Mouse (Mus musculus): ENCODE results near the gene Lrig1. TPM values are rescaled to one million over a fixed set of nuclear protein-coding genes. Genes with fewer than 3 reads are reported as not detected.
A peak's percentile ranks its signal among the peaks of the same experiment; 100 is the strongest.

Gene Lrig1
- polyA plus RNA-seq, 1 experiment from 2014 or later: 13.4 TPM

GRCm38 (mm10) chr6:94649637-94650036 lies 50.3 kb downstream of the Lrig1 start:
- 67% methylated on average over 1 of the region's 1 CpGs for WGBS
- Histone ChIP-seq H3K27me3 (ENCODE audit: low read depth, poor library complexity, severe bottlenecking) (no peaks in the 10 kb centered on the region), H3K9me3 (replicated peaks) (no peaks in the 10 kb centered on the region), H3K4me1 (peaks cover 60% of the 10 kb centered on the region), H3K4me3 (no peak overlapping the region), H3K36me3 (peaks cover 19% of the 10 kb centered on the region), H3K27ac (replicated peaks) (no peak overlapping the region)
- DNase-seq (ENCODE audit: low spot score): no peak

DNA sequence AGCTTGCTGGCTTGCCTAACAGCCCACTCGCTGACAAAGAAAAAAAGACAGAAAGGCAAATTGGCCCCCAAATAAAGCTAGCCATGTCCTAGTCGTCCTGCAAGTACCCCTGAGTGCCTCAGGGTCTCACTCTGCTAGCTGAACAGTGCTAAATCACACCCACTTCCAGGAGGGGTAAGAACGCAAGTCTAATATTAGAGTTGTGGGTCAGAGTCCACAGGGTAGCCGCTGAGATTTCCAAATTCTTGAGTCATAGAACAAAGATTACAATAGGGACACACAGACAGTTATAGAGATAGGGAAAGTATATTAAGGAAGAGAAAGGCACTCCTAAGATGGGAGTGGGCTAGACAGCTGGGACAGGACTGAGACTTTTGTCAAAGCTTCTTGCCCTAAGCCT lies 51.5 kb downstream of the Lrig1 start:
- Histone ChIP-seq H3K27me3 (ENCODE audit: low read depth, poor library complexity, severe bottlenecking) (no peaks in the 10 kb centered on the region), H3K27ac (replicated peaks) (peak overlapping the region; percentile 79), H3K9me3 (replicated peaks) (no peaks in the 10 kb centered on the region), H3K4me3 (no peak overlapping the region), H3K4me1 (peaks cover 62% of the 10 kb centered on the region), H3K36me3 (peaks cover 14% of the 10 kb centered on the region)
- no peak for DNase-seq (ENCODE audit: low spot score)
- WGBS: 52% methylated on average over 4 of the region's 4 CpGs

DNA sequence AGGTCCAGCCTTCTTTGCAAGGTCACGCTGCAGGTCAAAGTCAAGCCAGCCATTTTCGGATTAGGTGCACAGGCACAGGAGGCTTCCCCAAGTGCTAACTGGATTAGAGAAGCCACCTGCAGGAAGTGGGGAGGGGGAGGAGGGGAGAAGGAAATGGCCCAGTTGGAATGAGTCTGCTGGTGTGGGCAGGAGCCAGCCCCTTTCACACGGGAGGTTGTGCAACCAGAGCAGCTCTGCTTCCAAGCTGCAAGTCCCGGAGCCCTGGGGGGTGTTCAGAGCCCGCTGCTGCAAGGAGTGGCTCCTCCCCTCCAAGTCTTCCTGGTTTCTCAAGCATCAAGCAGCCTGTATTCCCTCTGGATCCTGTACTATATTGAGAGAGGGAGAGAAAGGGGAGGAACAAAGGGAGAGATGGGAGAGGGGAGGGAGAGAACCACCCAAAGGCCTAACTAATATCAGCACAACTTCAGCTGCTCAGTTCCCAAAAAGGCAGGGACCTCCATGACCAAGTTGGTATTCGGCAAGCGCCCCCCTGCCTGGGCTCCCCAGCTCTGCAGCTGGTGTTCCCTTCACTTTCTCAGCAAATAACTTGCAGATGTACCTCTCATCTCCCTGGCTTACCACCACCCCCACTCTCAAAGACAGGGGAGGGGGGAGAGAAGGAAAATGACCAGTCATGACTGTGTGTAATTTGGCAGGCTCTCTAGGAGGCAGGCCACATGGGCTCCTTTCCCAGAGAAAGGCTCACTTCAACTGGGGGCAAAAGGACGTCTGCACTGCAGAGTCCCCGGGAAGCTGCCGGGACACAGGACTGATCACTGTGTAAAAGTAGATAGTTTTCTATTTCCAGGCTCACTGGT lies 52.2 kb downstream of the Lrig1 start:
- H3K9me3 ChIP-seq (replicated peaks): no peaks in the 10 kb centered on the region
- peaks cover 60% of the 10 kb centered on the region for H3K4me1 ChIP-seq
- peak overlapping the region; percentile 79 for H3K27ac ChIP-seq (replicated peaks)
- 20% methylated on average over 10 of the region's 10 CpGs for WGBS
- peak; percentile 40 for DNase-seq (ENCODE audit: low spot score)
- H3K4me3 ChIP-seq: no peak overlapping the region
- H3K27me3 ChIP-seq (ENCODE audit: low read depth, poor library complexity, severe bottlenecking): no peaks in the 10 kb centered on the region
- H3K36me3 ChIP-seq: peaks cover 17% of the 10 kb centered on the region

DNA sequence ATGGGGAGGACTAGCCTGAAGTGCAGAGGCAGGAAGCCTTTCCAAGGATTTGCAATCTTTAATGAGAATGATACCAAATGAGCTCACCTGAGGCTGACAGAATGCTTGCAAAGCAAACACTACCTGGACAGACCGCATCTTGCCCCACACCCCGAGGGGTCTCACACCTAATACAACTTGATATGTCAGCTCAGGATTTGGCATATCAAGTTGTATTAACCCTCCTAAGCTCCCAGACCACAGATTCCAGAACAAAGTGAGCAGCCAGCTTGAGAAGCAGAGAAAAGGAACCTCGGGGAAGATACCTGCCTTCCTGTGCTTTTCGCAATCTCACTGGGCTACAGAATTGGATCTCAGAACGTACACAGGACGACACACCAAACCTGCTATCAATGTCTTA lies 53.1 kb downstream of the Lrig1 start:
- H3K27ac ChIP-seq (replicated peaks): peak overlapping the region; percentile 64; the same call in 1 of the 2 replicates

GRCm38 (mm10) chr6:94646274-94646863 lies 53.6 kb downstream of the Lrig1 start:
- 75% methylated on average over 6 of the region's 6 CpGs for WGBS
- no peak for DNase-seq (ENCODE audit: low spot score)
- Histone ChIP-seq H3K4me3 (no peak overlapping the region), H3K36me3 (peaks cover 12% of the 10 kb centered on the region; the same call in 1 of the 2 replicates), H3K4me1 (peaks cover 50% of the 10 kb centered on the region), H3K9me3 (replicated peaks) (no peaks in the 10 kb centered on the region), H3K27ac (replicated peaks) (peak overlapping the region; percentile 64), H3K27me3 (ENCODE audit: low read depth, poor library complexity, severe bottlenecking) (no peaks in the 10 kb centered on the region)

More for the DNA sequence above, 53.1 kb downstream of the Lrig1 start:
- no peak for DNase-seq (ENCODE audit: low spot score)
- H3K4me3 ChIP-seq: no peak overlapping the region
- no peaks in the 10 kb centered on the region for H3K27me3 ChIP-seq (ENCODE audit: low read depth, poor library complexity, severe bottlenecking)
- H3K9me3 ChIP-seq (replicated peaks): no peaks in the 10 kb centered on the region
- peaks cover 16% of the 10 kb centered on the region for H3K36me3 ChIP-seq
- peaks cover 51% of the 10 kb centered on the region for H3K4me1 ChIP-seq
- 78% methylated on average over 6 of the region's 6 CpGs for WGBS

- Histone ChIP-seq H3K36me3 (peaks cover 11% of the 10 kb centered on the region; the same call in 1 of the 2 replicates), H3K9me3 (replicated peaks) (no peaks in the 10 kb centered on the region), H3K4me3 (no peak overlapping the region), H3K27ac (replicated peaks) (no peak overlapping the region), H3K4me1 (peaks cover 52% of the 10 kb centered on the region), H3K27me3 (ENCODE audit: low read depth, poor library complexity, severe bottlenecking) (no peaks in the 10 kb centered on the region)
- WGBS: 63% methylated on average over 4 of the region's 4 CpGs
- no peak for DNase-seq (ENCODE audit: low spot score)
Measured at GRCm38 (mm10) chr6:94645723-94646122, 54.2 kb downstream of the Lrig1 start.

DNA sequence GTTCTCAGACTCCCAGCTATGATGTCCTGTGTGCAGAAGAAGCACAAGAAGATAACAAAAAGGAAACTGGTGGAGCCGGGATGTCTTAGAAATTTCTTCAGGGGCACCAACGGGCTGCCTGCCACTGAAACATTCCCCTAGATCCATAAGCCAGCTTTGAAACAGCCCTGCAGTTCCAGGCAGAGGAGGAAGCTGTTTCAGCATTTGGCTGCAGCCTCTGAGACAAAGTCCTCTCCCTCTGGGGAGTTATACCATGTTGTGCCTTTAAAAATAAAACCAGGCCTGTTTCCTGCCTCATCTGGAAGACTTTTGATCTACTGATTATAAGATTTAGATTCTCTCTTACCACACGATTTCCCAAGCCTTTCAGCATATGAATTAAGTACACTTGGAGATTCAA lies 55.3 kb downstream of the Lrig1 start:
- DNase-seq (ENCODE audit: low spot score): no peak
- WGBS: 87% methylated on average over 3 of the region's 3 CpGs
- Histone ChIP-seq H3K9me3 (replicated peaks) (no peaks in the 10 kb centered on the region), H3K4me1 (peaks cover 49% of the 10 kb centered on the region), H3K27ac (replicated peaks) (no peak overlapping the region), H3K36me3 (peaks cover 11% of the 10 kb centered on the region; the same call in 1 of the 2 replicates), H3K27me3 (ENCODE audit: low read depth, poor library complexity, severe bottlenecking) (no peaks in the 10 kb centered on the region), H3K4me3 (no peak overlapping the region)

- 84% methylated on average over 2 of the region's 2 CpGs for WGBS
- H3K27ac ChIP-seq (replicated peaks): no peak overlapping the region
- no peaks in the 10 kb centered on the region for H3K9me3 ChIP-seq (replicated peaks)
- H3K4me3 ChIP-seq: no peak overlapping the region
- peaks cover 43% of the 10 kb centered on the region for H3K4me1 ChIP-seq
- DNase-seq (ENCODE audit: low spot score): no peak
- H3K36me3 ChIP-seq: peaks cover 11% of the 10 kb centered on the region; the same call in 1 of the 2 replicates
- H3K27me3 ChIP-seq (ENCODE audit: low read depth, poor library complexity, severe bottlenecking): no peaks in the 10 kb centered on the region
Measured at GRCm38 (mm10) chr6:94643989-94644388, 56.0 kb downstream of the Lrig1 start.

- H3K36me3 ChIP-seq: peaks cover 11% of the 10 kb centered on the region; the same call in 1 of the 2 replicates
- no peak overlapping the region for H3K27ac ChIP-seq (replicated peaks)
- 85% methylated on average over 1 of the region's 1 CpGs for WGBS
- peaks cover 27% of the 10 kb centered on the region for H3K4me1 ChIP-seq
- no peak for DNase-seq (ENCODE audit: low spot score)
- H3K4me3 ChIP-seq: no peak overlapping the region
- no peaks in the 10 kb centered on the region for H3K27me3 ChIP-seq (ENCODE audit: low read depth, poor library complexity, severe bottlenecking)
- H3K9me3 ChIP-seq (replicated peaks): no peaks in the 10 kb centered on the region
Measured at GRCm38 (mm10) chr6:94642048-94642447, 57.9 kb downstream of the Lrig1 start.

DNA sequence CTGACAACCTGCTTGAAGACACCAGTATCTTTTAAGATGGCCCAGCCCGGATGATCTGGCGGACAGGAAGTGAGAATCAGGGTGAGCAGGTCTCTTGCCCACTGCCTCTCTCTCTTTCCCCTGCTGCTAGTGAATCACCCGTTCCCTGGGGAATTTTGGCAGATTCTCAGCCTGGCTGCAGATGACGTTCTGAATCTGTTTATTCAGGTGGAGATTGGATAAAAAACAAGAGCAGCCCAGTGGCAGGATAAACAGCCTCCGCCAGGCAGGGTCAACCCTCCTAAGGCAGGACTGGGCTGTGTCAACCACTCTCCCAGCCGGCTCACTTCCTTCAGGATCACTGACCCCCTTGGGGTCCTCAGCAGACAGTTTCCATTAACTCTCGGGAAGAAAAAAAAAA lies 59.7 kb downstream of the Lrig1 start:
- peak; percentile 21 for DNase-seq (ENCODE audit: low spot score)
- H3K27ac ChIP-seq (replicated peaks): peak overlapping the region; percentile 13; the same call in 1 of the 2 replicates

DNA sequence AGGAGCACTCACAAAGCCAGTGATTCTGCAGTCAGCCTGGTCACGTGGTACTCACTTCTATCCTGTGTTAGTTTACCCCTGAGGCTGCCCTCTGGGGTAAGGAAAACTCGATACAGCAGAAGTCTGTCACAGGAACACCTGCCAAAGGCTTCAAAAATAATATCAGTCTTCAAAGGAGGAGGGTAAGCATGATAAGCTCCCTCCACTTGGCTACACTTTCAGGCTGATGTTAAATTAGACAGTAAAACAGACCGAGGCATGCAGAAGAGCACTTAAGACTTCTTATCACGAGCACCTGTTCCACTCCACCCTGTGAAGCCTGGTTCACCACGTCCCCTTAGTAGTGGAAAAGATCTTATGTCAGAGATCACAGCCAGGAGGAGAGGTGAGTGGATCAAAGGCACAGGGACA lies 62.9 kb downstream of the Lrig1 start:
- no peak for DNase-seq (ENCODE audit: low spot score)
- Histone ChIP-seq H3K4me3 (no peak overlapping the region), H3K36me3 (no peaks in the 10 kb centered on the region), H3K4me1 (peaks cover 56% of the 10 kb centered on the region), H3K27ac (replicated peaks) (peak overlapping the region; percentile 39; the same call in 1 of the 2 replicates), H3K9me3 (replicated peaks) (no peaks in the 10 kb centered on the region), H3K27me3 (ENCODE audit: low read depth, poor library complexity, severe bottlenecking) (no peaks in the 10 kb centered on the region)
- 78% methylated on average over 5 of the region's 5 CpGs for WGBS

More for the DNA sequence above, 59.7 kb downstream of the Lrig1 start:
- peaks cover 36% of the 10 kb centered on the region for H3K4me1 ChIP-seq
- no peaks in the 10 kb centered on the region for H3K27me3 ChIP-seq (ENCODE audit: low read depth, poor library complexity, severe bottlenecking)
- no peak overlapping the region for H3K4me3 ChIP-seq
- WGBS: 59% methylated on average over 7 of the region's 7 CpGs
- no peaks in the 10 kb centered on the region for H3K9me3 ChIP-seq (replicated peaks)
- H3K36me3 ChIP-seq: peaks cover 11% of the 10 kb centered on the region; the same call in 1 of the 2 replicates

GRCm38 (mm10) chr6:94635343-94635742 lies 64.6 kb downstream of the Lrig1 start:
- H3K27ac ChIP-seq (replicated peaks): peak overlapping the region; percentile 71

GRCm38 (mm10) chr6:94634710-94635109 lies 65.2 kb downstream of the Lrig1 start:
- no peaks in the 10 kb centered on the region for H3K27me3 ChIP-seq (ENCODE audit: low read depth, poor library complexity, severe bottlenecking)
- peak overlapping the region; percentile 71 for H3K27ac ChIP-seq (replicated peaks)
- H3K4me3 ChIP-seq: no peak overlapping the region
- peaks cover 67% of the 10 kb centered on the region for H3K4me1 ChIP-seq
- WGBS: 74% methylated on average over 9 of the region's 9 CpGs
- no peaks in the 10 kb centered on the region for H3K9me3 ChIP-seq (replicated peaks)
- H3K36me3 ChIP-seq: peaks cover 4% of the 10 kb centered on the region
- DNase-seq (ENCODE audit: low spot score): no peak

More at GRCm38 (mm10) chr6:94635343-94635742, 64.6 kb downstream of the Lrig1 start:
- H3K27me3 ChIP-seq (ENCODE audit: low read depth, poor library complexity, severe bottlenecking): no peaks in the 10 kb centered on the region
- H3K36me3 ChIP-seq: no peaks in the 10 kb centered on the region
- no peak for DNase-seq (ENCODE audit: low spot score)
- 42% methylated on average over 1 of the region's 1 CpGs for WGBS
- peaks cover 65% of the 10 kb centered on the region for H3K4me1 ChIP-seq
- no peak overlapping the region for H3K4me3 ChIP-seq
- no peaks in the 10 kb centered on the region for H3K9me3 ChIP-seq (replicated peaks)
